Mouse (Mus musculus) midbrain, embryonic 14.5 days (tissue): Measurements from ENCODE around the gene Pim1. TPM values are rescaled to one million over a fixed set of nuclear protein-coding genes. Genes with fewer than 3 reads are reported as not detected.
A peak's percentile ranks its signal among the peaks of the same experiment; 100 is the strongest.
"Not testable (repeated sequence)": the region's sequence is repeated elsewhere in the genome, so short reads cannot be mapped to it uniquely, and the experiment has no call there.

Source experiments
- ATAC-seq: fragments of 200-750 bp; cut with Nextera tagmentation; 2 replicates; pipeline ENCODE4 v1.8.0; 2017; ENCODE audit warnings: moderate number of reproducible peaks, moderate library complexity; ENCODE audit not compliant: low FRiP score, low TSS enrichment
- DNase-seq: peaks from one replicate; pipeline ENCODE4 v3.0.0-alpha.2; 2015
- H3K27ac ChIP-seq: fragments of 300-500 bp; sonication (generic); replicated peaks from 2 replicates; pipeline ENCODE4 v1.5.1; 2014; ENCODE audit warnings: mild to moderate bottlenecking, low read depth, low read length, moderate library complexity
- H3K27me3 ChIP-seq: fragments of 300-500 bp; sonication (generic); 2 replicates; pipeline ENCODE4 v1.6.1; 2014; ENCODE audit warnings: low read length, control low read depth, mixed read lengths; ENCODE audit not compliant: control insufficient read depth, insufficient read depth
- H3K36me3 ChIP-seq: fragments of 300-500 bp; sonication (generic); 2 replicates; pipeline ENCODE4 v1.6.1; 2014; ENCODE audit warnings: low read length, control low read depth; ENCODE audit not compliant: control insufficient read depth, insufficient read depth
- H3K4me1 ChIP-seq: fragments of 300-500 bp; sonication (generic); 2 replicates; pipeline ENCODE4 v1.6.1; 2014; ENCODE audit warnings: mild to moderate bottlenecking, antibody characterized with exemption, low read length, control low read depth; ENCODE audit not compliant: control insufficient read depth, insufficient read depth
- H3K4me2 ChIP-seq: fragments of 300-500 bp; sonication (generic); 2 replicates; pipeline ENCODE4 v1.6.1; 2014; ENCODE audit warnings: mild to moderate bottlenecking, low read length, moderate library complexity
- H3K4me3 ChIP-seq: fragments of 300-500 bp; sonication (generic); replicated peaks from 2 replicates; pipeline ENCODE4 v1.5.1; 2014; ENCODE audit warnings: low read depth, low read length
- H3K9ac ChIP-seq: fragments of 300-500 bp; sonication (generic); replicated peaks from 2 replicates; pipeline ENCODE4 v1.6.1; 2014; ENCODE audit warnings: mild to moderate bottlenecking, low read length, moderate library complexity
- H3K9me3 ChIP-seq: fragments of 300-500 bp; sonication (generic); 2 replicates; pipeline ENCODE4 v1.6.1; 2016; ENCODE audit warnings: low read length, control low read depth, mixed read lengths; ENCODE audit not compliant: control insufficient read depth
- WGBS: fragments of 180-500 bp; shearing (Covaris S2); extraction: QIAGEN DNeasy Blood & Tissue Kit; methylation state at CpG from one replicate; pipeline ENCODE4 v1.1.7; 2014; 5-methylcytosine and 5-hydroxymethylcytosine counted together
- polyA plus RNA-seq: library from polyadenylated mRNA; unstranded; fragments of >200 nt; fragmentation: Nextera tagmentation; extraction: Ambion mirVana; gene quantifications from 2 replicates; pipeline ENCODE4 v1.2.1, GENCODE M21; 2014

The Pim1 gene
- polyA plus RNA-seq, 1 experiment from 2014 or later = 10.3 TPM

DNA sequence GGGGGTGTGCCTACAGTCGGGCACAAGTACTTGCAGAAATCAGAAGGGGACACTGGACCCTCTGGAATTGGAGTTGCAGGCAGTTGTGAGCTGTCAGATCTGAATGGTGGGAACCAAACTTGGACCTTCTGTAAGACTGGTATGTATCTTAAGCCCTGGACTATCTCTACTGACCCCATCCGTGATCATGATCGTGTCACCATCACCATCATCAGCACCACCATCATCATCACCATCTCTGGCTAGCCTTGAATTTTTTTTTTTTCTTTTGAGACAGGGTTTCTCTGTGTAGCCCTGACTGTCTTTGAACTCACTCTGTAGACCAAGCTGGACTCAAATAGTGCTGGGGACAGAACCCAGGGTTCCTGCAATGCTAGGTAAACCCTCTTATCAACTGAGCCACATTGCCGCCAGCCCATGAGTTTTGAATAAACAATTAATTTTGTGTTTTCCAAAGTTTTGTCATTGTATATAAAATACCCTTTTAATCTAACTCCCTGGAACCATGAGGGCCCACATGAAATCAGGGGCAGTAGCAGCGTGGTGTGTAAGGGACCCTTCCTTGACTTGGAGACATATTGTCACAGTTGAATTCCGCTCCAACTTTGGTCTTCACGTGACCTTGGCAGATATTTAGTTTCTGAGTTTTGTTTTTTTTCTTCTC, 11.6 kb downstream of the Pim1 start:
- DNase-seq = no peak
- H3K4me1 ChIP-seq = no peaks in the 10 kb centered on the region
- no peak for ATAC-seq
- H3K36me3 ChIP-seq = no peaks in the 10 kb centered on the region
- H3K4me3 ChIP-seq = no peak overlapping the region
- H3K27me3 ChIP-seq = no peaks in the 10 kb centered on the region
- no peak overlapping the region for H3K9ac ChIP-seq
- no peaks in the 10 kb centered on the region for H3K9me3 ChIP-seq
- WGBS = 79% methylated on average over 7 of the region's 7 CpGs
- H3K4me2 ChIP-seq = no peak overlapping the region
- no peak overlapping the region for H3K27ac ChIP-seq

DNA sequence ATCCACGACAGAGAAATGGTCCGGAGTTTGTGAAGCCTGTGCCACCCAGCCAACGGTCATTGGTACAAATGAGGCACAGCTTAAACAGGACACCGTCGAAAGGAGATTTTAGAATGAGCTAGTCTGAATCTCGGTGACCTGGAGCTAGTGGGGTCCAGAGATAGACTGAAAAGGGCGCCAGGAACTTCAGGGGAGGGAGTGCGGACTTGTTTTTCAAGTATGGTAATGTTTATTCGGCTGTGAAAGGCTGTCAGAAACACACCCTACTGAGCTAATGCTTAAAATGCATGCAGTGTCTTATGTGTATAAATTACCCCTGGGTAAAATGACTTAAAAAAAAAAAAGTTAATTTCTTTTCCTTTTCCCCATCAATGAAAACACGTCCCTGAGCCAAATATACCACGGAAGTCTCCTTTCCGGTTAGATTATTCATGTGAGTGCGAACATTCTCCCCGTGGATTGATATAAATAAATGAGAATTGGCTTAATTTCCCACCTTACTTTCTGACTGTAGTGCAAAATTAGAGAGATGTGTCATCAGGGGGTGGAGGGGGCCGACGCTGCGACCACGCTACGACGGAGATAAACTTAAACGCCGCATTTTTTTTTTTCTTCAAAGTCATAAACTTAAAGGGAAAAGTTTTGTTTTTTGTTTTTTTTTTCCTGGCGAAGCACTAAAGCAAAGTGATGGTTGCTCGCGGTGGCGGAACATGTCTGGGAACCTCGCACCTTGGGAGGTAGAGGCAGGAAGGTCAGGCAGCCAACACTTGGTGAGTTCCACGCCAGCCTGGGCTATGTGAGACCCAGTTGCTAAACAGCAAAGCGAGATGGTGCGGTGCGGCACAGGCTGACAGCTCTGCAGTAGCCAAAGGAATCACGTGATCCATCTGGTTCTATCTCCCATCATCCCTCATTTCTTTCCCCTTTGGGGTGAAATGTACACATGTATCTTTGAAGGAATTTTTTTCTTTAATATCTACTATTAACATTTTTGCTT, 12.4 kb downstream of the Pim1 start:
- Histone ChIP-seq H3K4me2 (0 out of 2 replicates have a peak overlapping the region, but pooled peaks have one; percentile 4), H3K4me1 (no peaks in the 10 kb centered on the region), H3K9ac (no peak overlapping the region), H3K36me3 (no peaks in the 10 kb centered on the region), H3K27ac (no peak overlapping the region), H3K9me3 (no peaks in the 10 kb centered on the region), H3K27me3 (no peaks in the 10 kb centered on the region), H3K4me3 (no peak overlapping the region)
- no peak for ATAC-seq
- WGBS = 24% methylated on average over 32 of the region's 32 CpGs
- no peak for DNase-seq

DNA sequence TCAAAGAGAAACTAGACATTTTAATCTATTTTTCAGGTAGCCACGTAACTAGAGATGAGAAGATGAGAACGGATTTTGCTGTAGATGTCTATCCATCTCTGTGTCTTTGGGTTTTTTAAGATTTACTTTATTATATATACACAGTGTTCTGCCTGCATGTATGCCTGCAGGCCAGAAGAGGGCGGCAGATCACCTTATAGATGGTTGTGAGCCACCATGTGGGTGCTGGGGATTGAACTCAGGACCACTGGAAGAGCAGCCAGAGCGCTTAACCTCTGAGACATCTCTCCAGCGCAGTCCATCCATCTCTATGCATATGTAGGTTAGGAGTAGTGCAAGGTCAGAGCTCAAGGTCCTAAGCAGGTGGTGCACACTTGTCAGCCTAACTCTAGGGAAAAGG, 13.1 kb downstream of the Pim1 start:
- H3K36me3 ChIP-seq = no peaks in the 10 kb centered on the region
- H3K4me1 ChIP-seq = no peaks in the 10 kb centered on the region
- no peak overlapping the region for H3K9ac ChIP-seq
- DNase-seq (no peak), ATAC-seq (no peak)
- H3K27ac ChIP-seq = no peak overlapping the region
- no peaks in the 10 kb centered on the region for H3K9me3 ChIP-seq
- no peaks in the 10 kb centered on the region for H3K27me3 ChIP-seq
- H3K4me2 ChIP-seq = no peak overlapping the region
- no peak overlapping the region for H3K4me3 ChIP-seq
- WGBS = 78% methylated on average over 5 of the region's 5 CpGs

DNA sequence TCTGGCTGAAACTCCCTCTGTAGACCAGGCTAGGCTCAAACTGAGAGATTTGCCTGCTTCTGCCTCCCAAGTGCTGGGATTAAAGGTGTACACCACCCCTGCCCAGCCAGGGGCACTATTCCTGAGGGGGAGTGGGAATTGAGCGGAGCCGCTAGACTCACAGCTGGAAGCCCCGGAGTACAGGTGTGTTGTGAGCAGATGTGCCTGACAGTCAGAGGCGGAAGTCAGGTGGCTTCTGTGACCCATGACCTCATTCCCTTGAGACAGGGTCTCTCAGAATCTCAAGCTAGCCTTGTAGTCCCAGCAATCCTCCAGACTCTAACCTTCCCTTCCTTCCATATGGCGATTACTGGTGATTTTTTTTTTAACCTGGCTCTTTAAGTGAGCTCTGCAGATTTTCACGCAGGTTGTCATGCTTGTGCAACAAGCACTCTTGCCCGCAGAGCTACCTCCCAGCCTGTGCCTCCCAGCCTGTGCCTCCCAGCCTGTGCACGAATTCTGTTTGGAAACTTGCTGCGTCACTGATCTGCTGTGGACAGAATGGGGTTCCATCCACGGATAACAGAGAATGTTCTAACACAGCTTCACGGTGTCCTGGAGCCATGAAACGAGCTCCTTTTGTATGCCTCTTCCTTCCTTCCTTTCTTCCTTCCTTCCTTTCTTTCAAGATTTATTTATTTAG, 18.5 kb downstream of the Pim1 start:
- H3K4me2 ChIP-seq = no peak overlapping the region
- H3K27me3 ChIP-seq = no peaks in the 10 kb centered on the region
- no peaks in the 10 kb centered on the region for H3K4me1 ChIP-seq
- no peaks in the 10 kb centered on the region for H3K9me3 ChIP-seq
- WGBS = 80% methylated on average over 12 of the region's 12 CpGs
- H3K27ac ChIP-seq = no peak overlapping the region
- H3K4me3 ChIP-seq = no peak overlapping the region
- no peaks in the 10 kb centered on the region for H3K36me3 ChIP-seq
- no peak for DNase-seq
- H3K9ac ChIP-seq = no peak overlapping the region
- no peak for ATAC-seq

DNA sequence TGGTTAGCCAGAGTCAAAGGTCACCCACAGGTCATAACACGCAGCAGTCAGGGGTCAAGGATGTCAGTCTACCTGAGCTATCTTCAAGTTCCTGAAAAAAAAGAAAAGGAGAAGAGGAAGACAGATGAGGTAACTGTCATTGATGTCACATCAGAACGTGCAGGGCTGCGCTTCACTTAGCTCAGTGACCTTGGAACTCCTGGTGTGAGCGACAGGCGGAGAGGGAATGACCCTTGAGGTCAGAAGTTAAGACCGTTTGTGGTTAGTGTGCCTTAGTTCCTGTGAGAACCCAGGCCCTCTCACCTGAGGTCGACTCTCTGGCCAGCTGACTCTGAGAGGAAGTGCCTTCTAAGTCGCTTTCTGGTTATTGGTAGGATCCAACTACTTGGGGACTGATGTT, 20.1 kb downstream of the Pim1 start:
- no peaks in the 10 kb centered on the region for H3K4me1 ChIP-seq
- no peaks in the 10 kb centered on the region for H3K27me3 ChIP-seq
- ATAC-seq (no peak), DNase-seq (no peak)
- no peak overlapping the region for H3K4me2 ChIP-seq
- H3K27ac ChIP-seq = no peak overlapping the region
- WGBS = 68% methylated on average over 8 of the region's 8 CpGs
- no peaks in the 10 kb centered on the region for H3K9me3 ChIP-seq
- no peak overlapping the region for H3K4me3 ChIP-seq
- no peaks in the 10 kb centered on the region for H3K36me3 ChIP-seq
- no peak overlapping the region for H3K9ac ChIP-seq

DNA sequence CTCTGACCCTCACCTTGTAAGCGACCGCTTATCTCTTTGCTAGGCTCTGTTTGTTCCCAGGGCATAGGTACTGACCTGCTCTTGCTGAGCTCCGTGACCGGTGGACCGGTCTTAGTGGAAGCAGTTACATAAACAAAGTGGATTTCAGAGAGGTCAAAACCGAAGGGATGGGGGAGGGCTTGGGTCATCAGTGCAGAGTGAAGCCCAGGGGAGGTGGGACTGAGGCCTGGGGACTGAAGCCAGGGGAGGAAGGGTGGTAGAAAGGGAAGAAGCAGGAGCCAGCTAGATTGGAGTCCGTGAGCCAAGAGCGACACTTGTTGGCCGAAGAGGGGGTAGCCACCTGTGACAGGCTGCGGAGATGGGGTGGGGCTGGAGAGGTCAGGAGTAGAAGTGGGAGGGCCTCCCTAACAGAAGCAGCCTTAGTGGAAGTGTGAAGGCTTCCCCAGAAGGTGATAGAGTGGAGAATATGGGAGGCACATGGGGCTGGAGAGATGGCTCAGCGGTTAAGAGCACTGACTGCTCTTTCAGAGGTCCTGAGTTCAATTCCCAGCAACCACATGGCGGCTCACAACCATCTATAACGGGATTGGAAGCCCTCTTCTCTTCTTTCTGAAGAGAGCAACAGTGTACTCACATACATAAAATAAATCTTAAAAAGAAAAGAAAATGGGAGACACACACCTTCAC, 22.6 kb downstream of the Pim1 start:
- DNase-seq (peak; percentile 73), ATAC-seq (no peak)
- no peaks in the 10 kb centered on the region for H3K4me1 ChIP-seq
- no peaks in the 10 kb centered on the region for H3K9me3 ChIP-seq
- 41% methylated on average over 13 of the region's 13 CpGs for WGBS
- H3K27ac ChIP-seq = no peak overlapping the region
- no peak overlapping the region for H3K9ac ChIP-seq
- H3K4me2 ChIP-seq = no peak overlapping the region
- H3K36me3 ChIP-seq = no peaks in the 10 kb centered on the region
- H3K27me3 ChIP-seq = no peaks in the 10 kb centered on the region
- no peak overlapping the region for H3K4me3 ChIP-seq

DNA sequence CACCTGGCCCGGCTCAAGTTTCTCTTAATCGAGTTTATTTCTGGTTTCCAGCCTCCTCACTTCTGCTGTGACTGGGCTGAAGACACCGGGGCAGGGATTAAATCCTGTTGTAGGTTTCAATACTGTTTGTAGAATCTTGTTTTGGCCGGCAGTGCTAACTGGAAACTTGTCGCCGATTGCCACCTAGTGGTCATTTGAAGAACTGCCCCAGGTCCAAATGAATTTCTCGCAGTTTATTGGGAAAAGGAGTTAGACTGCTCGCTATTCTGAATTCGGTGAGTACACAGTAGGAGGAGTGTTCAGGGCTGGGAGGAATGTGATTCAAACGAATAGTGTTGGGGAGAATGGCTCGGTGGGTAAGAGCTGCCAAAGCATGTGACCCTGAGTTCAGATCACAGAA, 23.9 kb downstream of the Pim1 start:
- DNase-seq (peak; percentile 92), ATAC-seq (no peak)
- no peaks in the 10 kb centered on the region for H3K9me3 ChIP-seq
- no peaks in the 10 kb centered on the region for H3K36me3 ChIP-seq
- H3K27me3 ChIP-seq = no peaks in the 10 kb centered on the region
- WGBS = 5% methylated on average over 11 of the region's 11 CpGs
- H3K4me2 ChIP-seq = no peak overlapping the region
- H3K27ac ChIP-seq = no peak overlapping the region
- H3K4me1 ChIP-seq = no peaks in the 10 kb centered on the region
- H3K9ac ChIP-seq = no peak overlapping the region
- no peak overlapping the region for H3K4me3 ChIP-seq

DNA sequence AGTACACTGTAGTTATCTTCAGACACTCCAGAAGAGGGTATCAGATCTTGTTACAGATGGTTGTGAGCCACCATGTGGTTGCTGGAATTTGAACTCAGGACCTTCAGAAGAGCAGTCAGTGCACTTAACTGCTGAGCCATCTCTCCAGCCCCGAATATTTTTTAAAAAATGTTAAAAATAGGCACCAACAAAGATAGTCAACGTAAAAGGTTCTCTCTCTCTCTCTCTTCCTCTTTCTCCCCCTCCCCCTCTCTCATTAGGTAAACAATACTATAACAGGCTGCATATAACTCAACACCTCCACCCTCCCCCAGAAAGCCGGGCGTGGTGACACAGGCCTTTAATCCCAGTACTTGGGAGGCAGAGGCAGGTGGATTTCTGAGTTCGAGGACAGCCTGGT, 28.1 kb downstream of the Pim1 start:
- H3K36me3 ChIP-seq, ATAC-seq, H3K9ac ChIP-seq, H3K4me2 ChIP-seq, H3K27ac ChIP-seq, H3K27me3 ChIP-seq, H3K4me1 ChIP-seq, H3K9me3 ChIP-seq, H3K4me3 ChIP-seq, DNase-seq: not testable (repeated sequence)
- 91% methylated on average over 5 of the region's 5 CpGs for WGBS
